Mouse (Mus musculus) liver, embryonic 11.5 days (tissue): ENCODE measurements around the gene Wdr43. TPM values are rescaled to one million over a fixed set of nuclear protein-coding genes. Genes with fewer than 3 reads are reported as not detected.

ENCODE experiments used
- ATAC-seq: fragments of 200-750 bp; cut with Nextera tagmentation; replicated peaks from 2 replicates; pipeline ENCODE4 v1.8.0; 2017; ENCODE audit warnings: moderate number of reproducible peaks, mild to moderate bottlenecking, moderate TSS enrichment, moderate library complexity; ENCODE audit not compliant: low FRiP score
- DNase-seq: peaks from one replicate; pipeline ENCODE4 v3.0.0-alpha.2; 2017; ENCODE audit warnings: low spot score
- H3K27ac ChIP-seq: fragments of 300-500 bp; sonication (generic); 2 replicates; pipeline ENCODE4 v1.5.1; 2014; ENCODE audit warnings: mild to moderate bottlenecking, low read depth, low read length, control low read depth
- H3K27me3 ChIP-seq: fragments of 300-500 bp; sonication (generic); replicated peaks from 2 replicates; pipeline ENCODE4 v1.6.1; 2014; ENCODE audit warnings: low read length, mixed read lengths; ENCODE audit not compliant: control insufficient read depth, insufficient read depth
- H3K36me3 ChIP-seq: fragments of 300-500 bp; sonication (generic); 2 replicates; pipeline ENCODE4 v1.6.1; 2014; ENCODE audit warnings: mild to moderate bottlenecking, low read length, moderate library complexity, mixed read lengths; ENCODE audit not compliant: control insufficient read depth, insufficient read depth
- H3K4me1 ChIP-seq: fragments of 300-500 bp; sonication (generic); replicated peaks from 2 replicates; pipeline ENCODE4 v1.6.1; 2014; ENCODE audit warnings: low read length, mixed read lengths; ENCODE audit not compliant: control insufficient read depth, insufficient read depth
- H3K4me2 ChIP-seq: fragments of 300-500 bp; sonication (generic); 2 replicates; pipeline ENCODE4 v1.6.1; 2014; ENCODE audit warnings: mild to moderate bottlenecking, control low read depth, moderate library complexity
- H3K4me3 ChIP-seq: fragments of 300-500 bp; sonication (generic); 2 replicates; pipeline ENCODE4 v1.5.1; 2014; ENCODE audit warnings: low read depth, low read length, control low read depth
- H3K9ac ChIP-seq: fragments of 300-500 bp; sonication (generic); 2 replicates; pipeline ENCODE4 v1.6.1; 2014; ENCODE audit warnings: low read depth, low read length, control low read depth
- H3K9me3 ChIP-seq: fragments of 300-500 bp; sonication (generic); 2 replicates; pipeline ENCODE4 v1.6.1; 2016; ENCODE audit warnings: low read length, inconsistent platforms, mixed read lengths; ENCODE audit not compliant: control insufficient read depth
- WGBS: fragments of 180-500 bp; shearing (Covaris S2); extraction: QIAGEN DNeasy Blood & Tissue Kit; methylation state at CpG from one replicate; pipeline ENCODE4 v1.1.7; 2014; 5-methylcytosine and 5-hydroxymethylcytosine counted together
- polyA plus RNA-seq: library from polyadenylated mRNA; unstranded; fragments of >200 nt; fragmentation: Nextera tagmentation; extraction: Ambion mirVana; gene quantifications from 2 replicates; pipeline ENCODE4 v1.2.1, GENCODE M21; 2014

The Wdr43 gene
- polyA plus RNA-seq, 1 experiment from 2014 or later: 140 TPM

- Histone ChIP-seq H3K27ac (no peak overlapping the region), H3K9me3 (no peaks in the 10 kb centered on the region), H3K4me1 (no peaks in the 10 kb centered on the region), H3K9ac (no peak overlapping the region), H3K27me3 (no peaks in the 10 kb centered on the region), H3K4me3 (no peak overlapping the region), H3K4me2 (no peak overlapping the region), H3K36me3 (no peaks in the 10 kb centered on the region)
- ATAC-seq (no peak), DNase-seq (no peak)
- WGBS: 59% methylated on average over 1 of the region's 1 CpGs
Observed at GRCm38 (mm10) chr17:71705113-71705512, 89.4 kb downstream of the Wdr43 start.

DNA sequence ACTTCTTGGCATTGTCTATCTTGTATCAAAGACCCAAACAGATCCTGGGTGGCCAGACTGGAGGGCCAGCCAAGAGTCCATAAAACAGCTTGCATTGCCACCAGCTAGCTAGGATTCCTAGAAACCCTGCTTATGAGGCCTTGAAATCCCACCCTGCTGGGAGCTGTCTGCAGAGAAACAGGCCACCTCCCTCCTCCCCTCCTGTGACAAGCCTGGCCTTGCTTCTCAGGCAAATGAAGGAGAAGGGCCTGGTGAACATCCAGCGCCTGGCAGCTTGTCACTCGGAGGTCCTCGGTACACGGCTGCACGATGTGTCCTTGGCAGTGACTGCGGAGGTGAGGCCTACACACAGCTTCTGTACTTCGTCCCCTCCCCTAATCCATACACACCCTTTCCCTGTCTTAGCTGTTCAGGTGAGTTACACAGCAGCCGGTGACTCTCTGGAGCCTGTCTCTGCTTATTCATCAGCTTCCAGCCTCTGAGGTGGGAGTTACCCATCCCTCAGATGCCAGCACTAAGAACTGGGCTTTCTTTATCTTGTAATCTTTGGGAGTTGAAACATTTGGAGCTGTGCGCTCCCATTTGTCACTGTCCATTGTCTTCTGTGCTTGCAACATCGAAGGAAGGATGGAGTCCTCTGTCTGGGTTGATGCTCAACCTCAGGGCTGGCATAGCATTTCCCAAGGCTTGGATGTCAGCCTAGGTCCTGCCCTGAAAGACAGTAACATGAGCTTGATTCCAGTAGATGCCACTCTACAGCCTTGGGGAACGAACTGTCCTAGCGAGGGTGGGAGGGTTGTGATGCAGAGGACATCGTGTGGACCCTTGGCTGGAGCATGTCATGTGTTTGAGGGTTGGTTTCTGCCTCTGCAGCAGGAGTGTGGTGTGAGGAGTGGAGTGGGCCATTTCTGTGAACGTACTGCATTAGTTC is 90.1 kb downstream of the Wdr43 start:
- H3K9ac ChIP-seq: no peak overlapping the region
- WGBS: 76% methylated on average over 14 of the region's 14 CpGs
- DNase-seq (no peak), ATAC-seq (no peak)
- H3K4me1 ChIP-seq: no peaks in the 10 kb centered on the region
- H3K4me3 ChIP-seq: no peak overlapping the region
- no peaks in the 10 kb centered on the region for H3K27me3 ChIP-seq
- no peaks in the 10 kb centered on the region for H3K36me3 ChIP-seq
- H3K9me3 ChIP-seq: no peaks in the 10 kb centered on the region
- H3K4me2 ChIP-seq: no peak overlapping the region
- no peak overlapping the region for H3K27ac ChIP-seq

- H3K4me1 ChIP-seq: no peaks in the 10 kb centered on the region
- H3K4me3 ChIP-seq: no peak overlapping the region
- no peak overlapping the region for H3K27ac ChIP-seq
- H3K9me3 ChIP-seq: no peaks in the 10 kb centered on the region
- H3K36me3 ChIP-seq: no peaks in the 10 kb centered on the region
- H3K9ac ChIP-seq: no peak overlapping the region
- 64% methylated on average over 4 of the region's 4 CpGs for WGBS
- no peak for DNase-seq
- H3K4me2 ChIP-seq: no peak overlapping the region
- no peaks in the 10 kb centered on the region for H3K27me3 ChIP-seq
- no peak for ATAC-seq
Observed at GRCm38 (mm10) chr17:71707715-71708114, 92.0 kb downstream of the Wdr43 start.

Other genes with a start within 250 kb of the Wdr43 start
- gene Gm4707, start 156.0 kb upstream of the Wdr43 start, polyA plus RNA-seq: 3.5 and 5.2 TPM in 2 replicates
- 74.9 and 76.4 TPM in 2 replicates for gene Smchd1, start 140.6 kb upstream of the Wdr43 start, polyA plus RNA-seq
- 50.4 and 52.6 TPM in 2 replicates for gene Ndc80, start 89.0 kb upstream of the Wdr43 start, polyA plus RNA-seq
- gene Spdya, start 63.8 kb upstream of the Wdr43 start, polyA plus RNA-seq: 0.43 and 0.47 TPM in 2 replicates
- gene Togaram2, start 57.4 kb downstream of the Wdr43 start, polyA plus RNA-seq: not detected in 2 replicates
- 0.04 TPM in 1 of 2 replicates, not detected in the other for gene Pcare, start 137.0 kb downstream of the Wdr43 start, polyA plus RNA-seq
- 1.2 and 1.3 TPM in 2 replicates for gene Clip4, start 152.6 kb downstream of the Wdr43 start, polyA plus RNA-seq